Mouse (Mus musculus): ENCODE data around the gene Ncl. TPM values are rescaled to one million over a fixed set of nuclear protein-coding genes. Genes with fewer than 3 reads are reported as not detected.

The Ncl gene
- polyA plus RNA-seq, 1 experiment from 2014 or later = 175 TPM

GRCm38 (mm10) chr1:86307871-86308641 is 51.1 kb downstream of the Ncl start:
- Histone ChIP-seq H3K27me3 (ENCODE audit: insufficient read depth, low read length) (peaks cover 18% of the 10 kb centered on the region), H3K4me1 (ENCODE audit: insufficient read depth) (peaks cover 15% of the 10 kb centered on the region), H3K36me3 (replicated peaks; ENCODE audit: insufficient read depth, low read length) (no peaks in the 10 kb centered on the region), H3K4me3 (ENCODE audit: low read depth, low read length) (no peak overlapping the region), H3K4me2 (ENCODE audit: low read depth, low read length) (no peak overlapping the region), H3K27ac (ENCODE audit: low read depth) (no peak overlapping the region), H3K9ac (replicated peaks) (no peak overlapping the region), H3K9me3 (ENCODE audit: low read length) (no peaks in the 10 kb centered on the region)
- ATAC-seq (no peak), DNase-seq (no peak)
- WGBS (ENCODE audit: insufficient replicate concordance) = 60% methylated on average over 4 of the region's 4 CpGs
- TF ChIP-seq EP300 (IDR thresholded peaks at IDR 0.05; ENCODE audit: low read depth) (no peak), CTCF (IDR thresholded peaks at IDR 0.05; ENCODE audit: low read depth) (peak; percentile 32)

GRCm38 (mm10) chr1:86307177-86307762 is 51.9 kb downstream of the Ncl start:
- 81% methylated on average over 7 of the region's 7 CpGs for WGBS (ENCODE audit: insufficient replicate concordance)
- H3K27ac ChIP-seq (ENCODE audit: low read depth) = no peak overlapping the region

GRCm38 (mm10) chr1:86306686-86307085 is 52.5 kb downstream of the Ncl start:
- Histone ChIP-seq H3K36me3 (replicated peaks; ENCODE audit: insufficient read depth, low read length) (no peaks in the 10 kb centered on the region), H3K4me1 (ENCODE audit: insufficient read depth) (peaks cover 21% of the 10 kb centered on the region), H3K9ac (replicated peaks) (no peak overlapping the region), H3K4me2 (ENCODE audit: low read depth, low read length) (no peak overlapping the region), H3K4me3 (ENCODE audit: low read depth, low read length) (no peak overlapping the region), H3K27ac (ENCODE audit: low read depth) (no peak overlapping the region), H3K9me3 (ENCODE audit: low read length) (no peaks in the 10 kb centered on the region), H3K27me3 (ENCODE audit: insufficient read depth, low read length) (peaks cover 31% of the 10 kb centered on the region)
- ATAC-seq (no peak), DNase-seq (no peak)
- 81% methylated on average over 3 of the region's 3 CpGs for WGBS (ENCODE audit: insufficient replicate concordance)
- TF ChIP-seq CTCF (IDR thresholded peaks at IDR 0.05; ENCODE audit: low read depth) (no peak), EP300 (IDR thresholded peaks at IDR 0.05; ENCODE audit: low read depth) (no peak)

More at GRCm38 (mm10) chr1:86307177-86307762, 51.9 kb downstream of the Ncl start:
- H3K9me3 ChIP-seq (ENCODE audit: low read length) = no peaks in the 10 kb centered on the region
- peaks cover 26% of the 10 kb centered on the region for H3K27me3 ChIP-seq (ENCODE audit: insufficient read depth, low read length)
- H3K9ac ChIP-seq (replicated peaks) = no peak overlapping the region
- peaks cover 20% of the 10 kb centered on the region for H3K4me1 ChIP-seq (ENCODE audit: insufficient read depth)
- ATAC-seq (no peak), DNase-seq (no peak)
- H3K36me3 ChIP-seq (replicated peaks; ENCODE audit: insufficient read depth, low read length) = no peaks in the 10 kb centered on the region
- H3K4me3 ChIP-seq (ENCODE audit: low read depth, low read length) = no peak overlapping the region
- TF ChIP-seq EP300 (IDR thresholded peaks at IDR 0.05; ENCODE audit: low read depth) (no peak), CTCF (IDR thresholded peaks at IDR 0.05; ENCODE audit: low read depth) (no peak)
- no peak overlapping the region for H3K4me2 ChIP-seq (ENCODE audit: low read depth, low read length)

- Histone ChIP-seq H3K27ac (ENCODE audit: low read depth) (no peak overlapping the region), H3K4me2 (ENCODE audit: low read depth, low read length) (peak overlapping the region; percentile 92), H3K9me3 (ENCODE audit: low read length) (no peaks in the 10 kb centered on the region), H3K4me3 (ENCODE audit: low read depth, low read length) (peak overlapping the region; percentile 58), H3K36me3 (replicated peaks; ENCODE audit: insufficient read depth, low read length) (no peaks in the 10 kb centered on the region), H3K4me1 (ENCODE audit: insufficient read depth) (peaks cover 29% of the 10 kb centered on the region), H3K27me3 (ENCODE audit: insufficient read depth, low read length) (peaks cover 31% of the 10 kb centered on the region), H3K9ac (replicated peaks) (peak overlapping the region; percentile 50)
- ATAC-seq (peak; percentile 3; the same call in 1 of the 2 replicates), DNase-seq (no peak)
- TF ChIP-seq CTCF (IDR thresholded peaks at IDR 0.05; ENCODE audit: low read depth) (no peak), EP300 (IDR thresholded peaks at IDR 0.05; ENCODE audit: low read depth) (no peak)
- 2% methylated on average over 15 of the region's 16 CpGs for WGBS (ENCODE audit: insufficient replicate concordance)
Measured at GRCm38 (mm10) chr1:86303873-86304250, 55.3 kb downstream of the Ncl start.

- TF ChIP-seq EP300 (IDR thresholded peaks at IDR 0.05; ENCODE audit: low read depth) = no peak
- no peak for TF ChIP-seq CTCF (IDR thresholded peaks at IDR 0.05; ENCODE audit: low read depth)
- Histone ChIP-seq H3K4me2 (ENCODE audit: low read depth, low read length) (peak overlapping the region; percentile 92), H3K9ac (replicated peaks) (peak overlapping the region; percentile 50), H3K4me1 (ENCODE audit: insufficient read depth) (peaks cover 29% of the 10 kb centered on the region), H3K27ac (ENCODE audit: low read depth) (no peak overlapping the region), H3K4me3 (ENCODE audit: low read depth, low read length) (peak overlapping the region; percentile 58), H3K27me3 (ENCODE audit: insufficient read depth, low read length) (peaks cover 31% of the 10 kb centered on the region), H3K9me3 (ENCODE audit: low read length) (no peaks in the 10 kb centered on the region), H3K36me3 (replicated peaks; ENCODE audit: insufficient read depth, low read length) (no peaks in the 10 kb centered on the region)
- under 1% methylated on average over 65 of the region's 65 CpGs for WGBS (ENCODE audit: insufficient replicate concordance)
- peak; percentile 59 for ATAC-seq
- peak; percentile 72 for DNase-seq
Measured at GRCm38 (mm10) chr1:86303063-86303872, 55.9 kb downstream of the Ncl start.

- no peaks in the 10 kb centered on the region for H3K36me3 ChIP-seq (replicated peaks; ENCODE audit: insufficient read depth, low read length)
- H3K9ac ChIP-seq (replicated peaks) = peak within 1 kb of the TSS; percentile 50
- H3K9me3 ChIP-seq (ENCODE audit: low read length) = no peaks in the 10 kb centered on the region
- H3K4me2 ChIP-seq (ENCODE audit: low read depth, low read length) = peak within 1 kb of the TSS; percentile 92
- 62% methylated on average over 6 of the region's 6 CpGs for WGBS (ENCODE audit: insufficient replicate concordance)
- peak within 1 kb of the TSS; percentile 58 for H3K4me3 ChIP-seq (ENCODE audit: low read depth, low read length)
- H3K27ac ChIP-seq (ENCODE audit: low read depth) = no peak within 1 kb of the TSS
- no peak for TF ChIP-seq CTCF (IDR thresholded peaks at IDR 0.05; ENCODE audit: low read depth)
- no peak for TF ChIP-seq EP300 (IDR thresholded peaks at IDR 0.05; ENCODE audit: low read depth)
- peaks cover 29% of the 10 kb centered on the region for H3K4me1 ChIP-seq (ENCODE audit: insufficient read depth)
- H3K27me3 ChIP-seq (ENCODE audit: insufficient read depth, low read length) = peaks cover 31% of the 10 kb centered on the region
- DNase-seq (no peak), ATAC-seq (no peak)
Measured at GRCm38 (mm10) chr1:86302532-86302931, 56.7 kb downstream of the Ncl start, which contains the start of gene B3gnt7. Gene B3gnt7, plus strand, starts transcription at chr1:86302832.

Measured in liver, postnatal 0 days (tissue).